Mouse (Mus musculus): ENCODE results near the gene Sel1l2. TPM values are rescaled to one million over a fixed set of nuclear protein-coding genes. Genes with fewer than 3 reads are reported as not detected.

Sel1l2 gene
- total RNA-seq (2022): not detected

DNA sequence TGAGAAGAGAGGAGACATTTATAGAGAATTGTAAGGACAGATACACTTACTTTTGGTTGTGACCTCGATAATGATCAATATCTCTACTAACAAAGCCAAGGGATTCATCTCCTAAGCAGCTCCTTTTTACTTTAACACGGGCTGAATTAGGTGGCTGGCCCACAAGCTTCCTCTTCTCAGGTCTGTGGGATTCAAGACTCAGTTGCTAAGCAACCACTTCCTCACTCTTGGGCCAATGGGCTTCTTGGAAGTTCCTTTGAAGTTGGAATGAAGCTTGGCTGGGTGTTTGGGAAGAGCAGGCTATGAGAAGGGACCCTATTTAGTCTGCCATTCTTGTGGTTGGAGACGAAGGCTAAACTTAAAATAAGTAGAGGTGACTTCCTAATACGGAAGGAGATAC is at the start of gene Sel1l2:
TSS of gene Sel1l2 (minus strand) at position 182 of the 400 bp plus-strand sequence.
- no peak for DNase-seq (ENCODE audit: low spot score)

DNA sequence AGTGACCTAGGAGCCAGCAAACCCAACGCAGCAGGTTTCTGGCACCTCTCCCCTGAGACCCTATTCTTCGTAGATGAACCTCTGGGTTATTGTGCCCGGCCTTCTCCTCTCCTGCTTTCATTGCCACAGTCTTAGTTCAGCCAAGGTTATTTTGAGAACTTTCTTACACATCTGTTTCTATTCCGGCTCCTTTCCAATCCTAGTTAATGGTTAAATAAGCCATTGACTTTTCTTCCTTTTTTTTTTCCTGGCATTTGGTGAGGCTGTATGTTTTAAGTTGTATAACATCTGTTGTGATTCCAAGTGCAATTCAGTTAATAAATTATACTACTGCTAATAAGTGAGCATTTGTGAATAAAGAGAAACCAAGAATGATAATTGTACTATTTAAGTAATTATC is 49.6 kb upstream of the Sel1l2 start:
- DNase-seq (ENCODE audit: low spot score): no peak

DNA sequence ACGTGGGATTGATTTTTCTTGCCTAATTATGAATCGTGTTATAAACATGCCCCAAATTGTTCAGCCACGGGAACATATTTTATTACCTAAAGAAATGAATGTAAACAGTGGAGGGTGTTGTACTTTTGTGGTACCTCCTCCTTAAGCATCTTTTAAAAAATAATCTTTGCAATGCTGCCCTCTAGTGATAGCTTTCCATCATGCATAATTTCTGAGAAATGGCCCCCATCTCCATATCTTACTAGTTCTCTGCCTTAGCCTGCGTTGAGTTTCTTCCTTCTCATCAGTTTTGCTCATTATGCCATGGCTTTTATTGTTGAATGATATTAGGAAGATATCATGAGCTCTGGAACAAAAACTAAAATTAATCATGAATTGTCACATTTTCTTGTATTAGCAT is 37.8 kb upstream of the Sel1l2 start:
- peak; percentile 51 for DNase-seq (ENCODE audit: low spot score)

DNA sequence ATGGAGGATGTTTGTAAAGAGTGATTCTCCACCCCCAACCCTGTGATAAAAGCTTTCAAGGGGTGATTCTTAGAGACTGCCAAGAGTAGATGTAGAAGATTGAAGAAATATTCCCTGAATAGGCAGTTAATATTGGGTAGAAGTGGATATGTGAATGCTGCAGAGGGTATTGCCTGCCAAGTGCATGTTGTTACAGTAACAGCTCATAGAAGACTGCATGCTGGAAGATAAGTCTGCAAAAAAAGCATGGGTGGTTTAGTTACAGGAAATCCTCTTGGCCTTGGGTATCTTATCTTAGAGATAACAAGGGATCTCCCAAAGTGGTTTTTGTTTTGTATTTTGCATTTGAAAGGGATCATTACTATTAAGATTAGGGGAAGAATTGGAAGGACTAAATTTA is 36.3 kb upstream of the Sel1l2 start:
- DNase-seq (ENCODE audit: low spot score): no peak

DNA sequence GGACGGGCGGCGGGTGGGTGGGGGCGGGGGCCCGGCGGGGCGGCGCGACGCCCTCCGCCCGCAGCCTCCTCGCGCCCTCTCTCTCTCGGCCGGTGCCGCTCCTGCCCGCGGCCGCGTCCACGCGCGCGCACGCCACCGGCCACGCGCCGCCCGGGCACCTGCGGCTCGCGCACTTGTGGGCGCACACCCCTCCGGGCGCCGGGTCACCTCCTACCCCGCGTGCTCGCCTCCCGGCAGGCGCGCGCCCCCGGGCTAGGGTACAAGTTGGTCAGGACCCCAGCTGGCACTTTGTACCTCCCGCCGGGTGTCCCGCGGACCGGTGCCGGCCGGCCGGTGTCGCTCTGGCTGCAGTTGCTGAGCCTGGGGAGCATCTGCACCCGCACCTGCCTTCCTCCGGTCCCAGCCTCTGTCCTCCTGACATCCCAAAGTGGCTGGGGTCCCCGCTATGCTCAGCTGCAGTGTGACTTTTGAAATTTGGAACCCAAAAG is 6.3 kb upstream of the Sel1l2 start:
- no peak for DNase-seq (ENCODE audit: low spot score)

DNA sequence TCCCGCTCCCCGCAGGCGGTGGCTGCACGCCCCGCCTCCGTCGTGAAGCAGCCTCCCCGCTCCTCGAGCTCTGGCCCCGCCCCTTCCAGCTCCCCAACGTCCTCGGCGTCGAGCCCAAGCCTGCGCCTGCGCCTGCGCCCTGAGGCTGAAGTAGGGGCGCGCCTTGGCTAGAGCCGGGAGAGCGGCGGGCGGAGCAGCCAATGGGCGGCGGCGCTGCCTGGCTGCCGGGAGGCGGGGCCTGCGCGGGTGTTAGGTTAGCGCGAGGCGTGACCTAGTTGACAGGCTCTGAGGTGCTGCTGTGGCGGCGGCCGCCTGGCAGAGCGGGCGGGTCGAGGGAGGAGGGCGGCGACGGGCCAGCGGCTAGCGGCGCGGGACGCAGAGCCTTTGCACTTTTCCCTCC is 5.7 kb upstream of the Sel1l2 start, which contains the start of gene Macrod2:
TSS of gene Macrod2 (plus strand) at position 131 of the 400 bp plus-strand sequence.
- DNase-seq (ENCODE audit: low spot score): peak; percentile 96

DNA sequence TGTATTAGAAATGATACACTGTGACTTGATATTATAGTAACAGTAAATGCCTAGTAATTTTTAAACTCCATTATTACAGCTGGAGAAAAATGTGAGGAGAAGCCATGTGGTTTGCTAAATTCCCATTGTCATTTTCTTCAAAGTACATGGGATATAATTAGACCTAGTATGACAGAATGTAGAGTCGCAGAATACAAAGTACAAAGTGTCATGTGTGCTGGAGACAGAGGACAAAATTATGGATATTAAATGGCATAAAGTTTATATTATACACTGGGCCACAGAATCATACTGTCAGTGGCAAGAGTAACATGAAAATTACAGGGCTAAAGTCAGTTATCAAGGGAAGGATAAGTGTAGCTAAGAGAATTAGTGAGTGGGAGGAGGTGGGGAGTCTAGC is 24.7 kb downstream of the Sel1l2 start:
- no peak for DNase-seq (ENCODE audit: low spot score)

DNA sequence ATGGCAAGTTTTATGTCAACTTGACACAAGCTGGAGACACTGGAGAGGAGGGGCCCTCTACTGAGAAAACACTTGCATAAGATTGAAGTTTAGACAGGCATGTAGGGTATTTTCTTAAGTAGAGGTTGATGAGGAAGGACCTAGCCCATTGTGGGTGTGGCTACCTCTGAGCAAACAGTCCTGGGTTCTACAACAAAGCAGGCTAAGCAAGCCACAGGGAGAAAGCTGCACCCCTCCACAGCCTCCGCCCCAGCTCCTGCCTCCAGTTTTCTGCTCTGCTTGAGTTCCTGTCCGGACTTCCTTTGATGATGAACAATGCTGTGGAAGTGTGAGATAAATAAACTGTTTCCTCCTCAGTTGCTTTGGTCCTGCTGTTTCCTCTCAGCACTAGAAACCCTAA is 29.6 kb downstream of the Sel1l2 start:
- DNase-seq (ENCODE audit: low spot score): no peak

DNA sequence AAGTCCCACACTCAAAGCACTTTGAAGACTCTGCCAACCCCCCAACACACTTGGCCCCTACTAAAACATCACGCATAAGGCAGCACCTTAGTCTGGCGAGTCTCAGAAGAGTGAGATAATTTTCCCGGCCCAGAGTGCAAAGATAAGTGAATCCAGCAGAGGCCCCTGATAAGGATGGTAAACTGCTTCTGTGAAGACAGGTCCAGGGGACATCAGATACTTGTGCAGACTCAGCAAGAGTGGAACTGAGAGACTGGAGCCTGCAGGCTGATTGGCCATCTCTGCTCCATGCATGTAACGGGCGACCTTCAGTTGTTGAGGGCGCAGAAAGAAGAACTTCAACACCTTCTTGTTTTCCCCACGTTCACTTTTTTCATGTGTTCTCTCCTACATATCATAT is 47.1 kb downstream of the Sel1l2 start:
- no peak for DNase-seq (ENCODE audit: low spot score)

DNA sequence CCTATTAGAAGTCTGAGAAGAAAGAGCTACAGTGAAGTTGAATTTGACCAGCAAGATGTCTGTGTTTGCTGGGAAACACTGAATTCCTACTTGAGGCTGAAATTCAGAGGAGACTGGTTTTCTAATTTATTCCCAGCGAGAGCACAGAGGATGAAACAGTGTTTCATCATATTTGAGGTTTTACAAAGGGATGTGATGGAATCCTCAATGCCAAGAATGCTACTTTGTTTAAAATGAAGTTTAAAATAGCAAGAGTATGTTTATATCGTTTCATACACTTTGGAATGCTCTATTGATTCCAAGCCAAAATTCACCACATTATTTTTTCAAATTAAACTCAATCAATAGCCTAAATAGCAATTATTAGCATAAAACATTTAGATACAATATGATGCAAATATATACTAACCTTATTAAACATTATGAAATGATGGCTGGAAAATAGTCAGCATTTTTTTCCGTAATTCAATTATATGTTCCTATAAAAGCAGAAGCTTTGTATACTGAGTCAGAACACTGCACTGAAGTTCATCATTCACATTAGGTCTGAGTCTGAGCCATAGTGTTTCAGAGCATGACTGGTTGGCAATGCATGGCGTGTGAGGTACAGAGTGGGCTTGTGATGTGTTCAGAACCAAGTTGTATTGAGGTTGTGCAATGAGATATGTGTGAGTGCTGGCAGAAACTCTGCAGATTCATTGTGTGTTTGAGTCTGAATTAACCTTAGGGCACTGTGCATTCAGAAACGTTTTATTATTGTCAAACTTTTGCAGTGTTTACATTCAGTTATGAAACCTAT is 58.8 kb downstream of the Sel1l2 start:
- DNase-seq (ENCODE audit: low spot score): no peak

DNA sequence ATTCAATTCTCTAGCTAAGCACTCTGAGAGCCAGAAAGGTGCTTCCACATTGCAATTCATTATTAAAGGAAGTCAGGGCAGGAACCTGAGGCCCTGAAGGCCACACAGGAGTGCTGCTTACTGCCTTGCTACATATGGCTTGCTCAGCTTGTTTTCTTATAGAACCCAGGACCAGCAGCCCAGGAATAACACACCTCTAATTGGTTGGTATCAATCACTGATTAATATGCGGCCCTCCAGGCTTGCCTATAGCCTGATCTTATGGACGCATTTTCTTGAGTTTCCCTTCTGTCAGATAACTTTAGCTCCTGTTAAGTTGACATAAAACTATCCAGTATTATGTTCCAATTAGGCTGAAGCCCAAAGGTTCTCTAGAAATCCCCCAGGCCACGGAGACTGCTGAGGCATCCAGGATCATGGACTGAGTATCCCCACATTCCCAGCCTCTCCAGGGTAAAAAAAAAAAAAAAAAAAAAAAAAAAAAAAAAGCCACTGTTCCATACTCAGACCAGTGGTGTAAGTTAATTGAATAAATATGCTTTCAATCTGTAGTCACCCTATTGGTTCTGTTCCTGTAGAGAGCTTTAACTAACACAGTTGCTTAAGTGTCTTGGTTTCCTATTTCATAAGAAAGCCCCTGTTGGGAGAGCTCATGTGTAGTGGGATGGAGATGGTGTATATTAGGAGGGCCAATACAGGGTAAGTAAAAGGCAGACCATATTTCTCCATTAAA is 86.4 kb downstream of the Sel1l2 start:
- no peak for DNase-seq (ENCODE audit: low spot score)

DNA sequence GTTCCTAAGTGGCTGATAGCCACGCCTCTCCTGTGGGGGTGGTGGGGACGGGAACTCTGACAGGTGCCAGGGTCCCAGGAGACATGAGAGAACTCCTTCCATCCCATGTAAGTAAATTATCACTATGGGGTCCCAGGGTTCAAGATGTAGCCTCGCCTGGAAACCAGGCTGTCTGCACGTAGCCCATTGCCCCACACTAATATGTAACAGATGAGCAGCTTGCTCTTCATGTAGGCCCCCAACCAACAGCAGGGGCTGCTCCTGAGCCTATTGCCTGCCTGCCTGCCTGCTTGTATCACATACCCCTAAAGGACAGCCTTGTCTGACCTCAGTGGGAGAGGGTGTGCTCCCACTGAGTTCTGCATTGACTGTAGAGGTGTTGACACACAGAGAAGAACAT is 92.4 kb downstream of the Sel1l2 start:
- no peak for DNase-seq (ENCODE audit: low spot score)

DNA sequence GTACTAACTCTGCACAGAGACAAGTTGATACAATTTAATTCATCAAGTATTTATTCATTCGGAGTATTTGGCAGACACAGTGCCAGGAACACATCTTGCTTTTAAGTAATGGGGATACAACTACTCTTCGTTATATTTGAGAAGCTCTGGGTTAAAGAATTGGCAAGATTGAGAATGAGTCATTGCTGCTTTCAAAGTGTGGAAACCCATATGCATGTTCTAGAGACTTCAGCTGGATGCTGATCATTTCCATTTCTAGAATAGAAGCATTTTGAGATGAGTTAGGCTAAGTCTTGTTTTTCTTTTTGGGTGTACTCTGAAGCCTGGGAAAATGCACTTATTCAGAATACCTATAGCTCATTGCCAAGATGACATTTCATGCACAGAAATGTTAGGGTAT is 95.7 kb downstream of the Sel1l2 start:
- DNase-seq (ENCODE audit: low spot score): no peak

DNA sequence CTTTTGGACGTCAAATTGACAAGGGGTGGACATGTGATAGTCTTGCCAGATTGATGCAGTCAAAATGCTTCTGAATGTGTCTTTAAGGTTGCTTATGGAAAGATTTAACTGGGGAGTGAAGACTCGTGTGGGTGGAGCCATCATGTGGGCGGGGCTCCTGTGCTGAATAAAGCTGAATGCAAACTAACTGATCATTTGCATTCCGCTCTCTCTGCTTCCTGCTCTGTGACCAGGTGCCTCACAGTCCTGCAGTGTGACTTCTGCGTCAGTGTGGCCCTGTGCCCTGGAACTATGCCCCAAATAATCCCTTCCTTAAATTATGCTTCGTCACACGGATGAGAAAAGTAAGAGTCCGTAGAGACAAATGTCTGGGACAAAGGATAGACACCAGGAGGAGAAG is 108.7 kb downstream of the Sel1l2 start:
- DNase-seq (ENCODE audit: low spot score): no peak

DNA sequence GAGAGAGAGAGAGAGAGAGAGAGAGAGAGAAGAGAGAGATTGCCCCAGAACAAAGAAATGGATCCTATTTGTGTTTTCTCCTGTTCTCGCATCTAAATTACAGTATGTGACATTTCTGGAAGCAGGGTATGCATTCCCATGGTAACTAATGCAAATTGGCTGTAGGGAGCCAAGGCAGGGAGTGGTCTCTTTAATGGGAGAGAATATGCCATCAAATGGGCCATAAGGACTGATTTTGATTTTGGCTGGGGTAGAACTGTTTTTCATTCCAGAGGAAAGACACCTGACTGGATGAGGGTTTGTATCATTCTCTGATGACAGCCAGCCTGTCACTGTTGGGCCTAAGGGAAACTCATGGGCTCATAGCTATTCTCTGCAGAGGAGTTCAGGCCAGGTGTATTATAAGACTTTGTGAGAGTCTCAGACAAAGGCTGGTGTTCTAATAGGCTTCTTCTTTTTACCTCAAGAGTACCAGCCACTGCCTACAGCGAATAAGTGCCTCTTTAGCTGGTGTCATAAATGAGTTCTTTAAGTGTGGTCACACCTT is 133.8 kb downstream of the Sel1l2 start:
- no peak for DNase-seq (ENCODE audit: low spot score)

DNA sequence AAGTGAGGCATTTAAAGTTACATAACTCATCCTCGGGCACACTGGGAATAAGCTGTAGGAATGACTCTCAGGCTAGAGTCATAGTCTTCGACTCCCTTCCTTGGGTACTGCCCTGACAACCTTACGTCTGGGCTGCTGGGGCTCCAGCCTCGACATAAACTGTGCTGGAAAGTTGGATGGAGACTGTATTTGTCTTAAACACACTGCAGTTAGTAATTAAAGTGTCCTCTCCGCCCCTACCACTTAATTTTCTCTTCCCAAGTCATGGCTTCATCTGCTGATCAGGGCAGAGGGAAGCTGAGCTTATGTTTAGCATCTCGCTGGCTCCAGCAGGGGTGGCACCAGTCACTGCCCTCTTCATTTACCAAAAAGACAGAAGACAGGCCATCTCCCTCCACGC is 135.2 kb downstream of the Sel1l2 start:
- no peak for DNase-seq (ENCODE audit: low spot score)

DNA sequence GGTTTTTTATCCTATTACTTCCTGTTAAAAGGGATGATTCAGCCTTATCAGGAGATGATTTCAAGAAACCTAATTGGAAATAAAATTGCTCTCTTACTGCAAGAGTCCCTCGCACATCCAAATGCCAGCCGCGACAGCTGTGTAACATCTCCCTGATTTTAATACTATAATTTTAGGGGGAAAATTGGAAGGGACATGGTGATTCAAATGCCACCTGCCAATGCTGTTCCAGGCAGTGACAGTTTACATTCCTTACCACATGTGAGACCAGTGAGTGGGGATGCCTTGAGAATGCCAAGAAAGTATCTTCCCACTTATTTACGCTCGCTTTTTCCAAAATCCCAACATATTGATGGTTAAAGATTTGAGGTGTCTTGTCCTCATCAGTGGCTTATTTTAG is 146.4 kb downstream of the Sel1l2 start:
- DNase-seq (ENCODE audit: low spot score): no peak

DNA sequence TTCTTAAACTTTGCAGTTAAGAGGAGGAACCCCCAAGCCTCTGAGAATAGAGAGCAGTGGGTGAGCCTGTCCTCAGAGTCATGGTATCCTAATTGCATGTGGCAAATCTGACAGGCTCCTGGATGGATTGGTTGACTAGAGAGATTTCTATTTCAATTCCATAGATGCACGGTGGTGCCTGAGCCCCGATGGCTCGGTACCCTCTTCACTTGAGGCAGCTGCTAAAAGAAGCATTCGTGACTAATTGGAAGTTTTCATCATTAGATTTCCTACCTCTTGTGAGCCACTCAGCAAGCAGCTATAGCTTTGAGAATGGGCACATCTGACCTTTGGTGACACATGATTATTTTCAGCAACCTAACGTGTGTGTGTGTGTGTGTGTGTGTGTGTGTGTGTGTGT is 147.1 kb downstream of the Sel1l2 start:
- DNase-seq (ENCODE audit: low spot score): no peak

DNA sequence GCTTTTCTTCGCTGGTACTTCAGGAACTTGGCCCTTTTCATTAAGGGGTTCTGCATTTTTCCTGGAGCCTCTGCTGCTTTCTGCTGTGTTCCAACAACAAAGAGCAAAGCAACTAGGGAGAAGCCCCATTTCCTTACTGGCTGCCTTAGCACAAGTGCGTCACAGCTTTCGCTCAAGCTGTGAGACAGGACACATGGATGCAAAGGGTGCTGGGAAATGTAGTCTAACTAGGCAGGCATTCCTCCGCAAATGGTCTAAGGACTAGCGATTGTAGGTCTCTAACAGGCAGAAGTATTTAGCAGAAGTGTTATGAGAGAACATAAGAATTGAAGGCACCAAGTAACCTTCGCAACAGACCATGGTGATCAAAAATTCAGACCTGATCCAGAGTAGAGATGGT is 152.3 kb downstream of the Sel1l2 start:
- DNase-seq (ENCODE audit: low spot score): no peak

DNA sequence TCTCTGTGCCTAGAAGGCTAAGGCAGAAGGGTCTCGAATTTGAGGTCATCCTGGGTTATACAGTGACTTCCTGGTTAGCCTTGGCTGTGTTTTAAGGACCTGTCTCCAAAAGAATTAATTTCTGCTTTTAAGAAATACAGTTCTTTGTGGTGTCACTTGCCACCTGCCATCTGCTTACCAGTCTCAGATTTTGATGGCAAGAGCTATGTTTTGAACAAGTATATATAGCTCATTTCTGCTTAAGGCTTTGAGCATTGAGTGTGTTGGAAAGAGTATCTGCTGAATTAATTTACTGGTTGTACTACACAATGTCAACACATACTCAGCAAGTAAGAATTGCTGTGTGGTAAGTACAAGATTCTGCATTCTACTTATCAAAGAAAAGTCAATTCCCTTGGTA is 159.2 kb downstream of the Sel1l2 start:
- no peak for DNase-seq (ENCODE audit: low spot score)

DNA sequence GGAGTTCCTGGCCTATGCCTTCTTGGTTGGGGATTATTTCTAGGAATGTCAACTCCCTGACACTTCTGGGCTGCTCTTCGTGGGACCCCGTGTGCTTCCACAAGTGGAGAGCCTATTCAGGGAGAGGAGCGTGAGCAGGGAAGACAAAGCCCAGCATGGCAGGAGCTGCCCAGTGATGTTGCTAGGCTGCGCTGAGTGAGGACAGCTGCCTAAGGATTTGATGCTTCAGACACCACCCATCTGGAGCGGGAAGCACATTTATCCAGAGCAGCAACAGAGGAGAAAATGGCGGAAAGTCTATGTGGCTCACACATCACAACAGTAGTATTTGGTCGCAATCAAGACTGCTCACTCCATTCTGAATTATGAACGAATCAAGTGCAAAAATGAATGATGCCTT is 169.2 kb downstream of the Sel1l2 start:
- no peak for DNase-seq (ENCODE audit: low spot score)

DNA sequence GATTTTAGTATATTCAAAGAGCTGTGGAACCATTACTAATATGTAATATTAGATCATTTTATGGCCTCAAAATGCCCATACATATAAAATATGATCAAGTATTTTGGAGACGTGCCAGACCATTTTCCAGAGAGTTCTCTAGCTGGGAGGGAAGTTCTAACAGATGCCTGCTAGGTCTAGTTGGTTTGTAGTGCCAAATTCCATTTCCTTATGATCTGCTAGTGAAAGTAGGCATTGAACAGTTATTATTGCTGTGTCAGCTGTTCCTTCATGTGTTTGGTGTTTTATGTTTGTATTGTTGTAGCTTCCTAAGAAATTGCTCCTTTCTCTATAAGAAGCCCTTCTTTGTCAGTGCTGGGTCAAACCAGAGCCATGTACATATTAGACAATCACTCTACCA is 173.5 kb downstream of the Sel1l2 start:
- no peak for DNase-seq (ENCODE audit: low spot score)

DNA sequence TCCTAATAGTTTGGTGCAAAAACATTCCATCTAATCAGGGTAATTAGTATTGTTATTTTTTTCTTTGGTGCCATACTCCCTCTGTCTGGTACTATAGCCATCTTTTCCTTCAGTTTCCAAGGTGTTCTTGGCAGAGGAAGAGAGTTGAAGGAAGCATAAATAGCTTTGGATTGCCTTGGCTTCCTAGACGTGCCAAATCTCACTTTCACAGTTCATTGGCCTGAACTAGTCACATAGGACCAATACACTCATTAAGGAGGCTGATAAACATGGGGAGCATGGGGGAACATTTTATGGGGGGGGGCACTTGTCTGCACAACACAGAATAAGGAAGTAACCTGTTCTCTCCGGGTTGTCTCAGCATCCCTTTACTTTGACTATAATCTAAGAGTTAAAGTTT is 174.1 kb downstream of the Sel1l2 start:
- no peak for DNase-seq (ENCODE audit: low spot score)
